Comparison of ENCODE assay signal across 8 mouse cellular contexts in genomic region chr11:70539877-70540587, GRCm38 (mm10). TPM values are rescaled to one million over a fixed set of nuclear protein-coding genes. Genes with fewer than 3 reads are reported as not detected.
DNase-seq lines count a peak whose midpoint lies in the region; ATAC-seq and TF ChIP-seq lines count a peak whose summit lies in the region.

Gene Pld2 (plus strand): TSS chr11:70540064.

- peaks cover 12% of the 10 kb centered on the region for H3K4me1 ChIP-seq in forebrain, embryonic 12.5 days
- H3K4me1 ChIP-seq in heart, embryonic 16.5 days (ENCODE audit: control insufficient read depth, insufficient read depth, low read length): peaks cover 10% of the 10 kb centered on the region
- peaks cover 3% of the 10 kb centered on the region; the same call in 1 of the 2 replicates for H3K4me1 ChIP-seq in liver, embryonic 16.5 days (ENCODE audit: control insufficient read depth, low read depth, low read length)
- H3K4me1 ChIP-seq in neural tube, embryonic 12.5 days: peaks cover 10% of the 10 kb centered on the region
- H3K4me1 ChIP-seq in stomach, postnatal 0 days (replicated peaks; ENCODE audit: control insufficient read depth, insufficient read depth): 0 out of 2 replicates have a peak, but pooled peaks cover 3% of the 10 kb centered on the region

- TF ChIP-seq CTCF in stomach, postnatal 0 days (IDR thresholded peaks at IDR 0.05; ENCODE audit: low read depth): peak; percentile 77

- no peaks in the 10 kb centered on the region for H3K36me3 ChIP-seq in forebrain, embryonic 12.5 days (replicated peaks)
- H3K36me3 ChIP-seq in heart, embryonic 16.5 days (ENCODE audit: control insufficient read depth, insufficient read depth): no peaks in the 10 kb centered on the region
- H3K36me3 ChIP-seq in liver, embryonic 16.5 days (ENCODE audit: control insufficient read depth, insufficient read depth): no peaks in the 10 kb centered on the region
- H3K36me3 ChIP-seq in neural tube, embryonic 12.5 days: no peaks in the 10 kb centered on the region
- no peaks in the 10 kb centered on the region for H3K36me3 ChIP-seq in stomach, postnatal 0 days (ENCODE audit: control insufficient read depth, insufficient read depth, low read length)

- H3K27ac ChIP-seq in forebrain, embryonic 12.5 days: no peak within 1 kb of the TSS
- peak within 1 kb of the TSS; percentile 80 for H3K27ac ChIP-seq in heart, embryonic 16.5 days (ENCODE audit: low read length)
- H3K27ac ChIP-seq in liver, embryonic 16.5 days (ENCODE audit: low read length): no peak within 1 kb of the TSS; the same call in 1 of the 2 replicates
- no peak within 1 kb of the TSS for H3K27ac ChIP-seq in neural tube, embryonic 12.5 days
- H3K27ac ChIP-seq in stomach, postnatal 0 days (replicated peaks): peak within 1 kb of the TSS; percentile 91

- H3K9ac ChIP-seq in forebrain, embryonic 12.5 days: peak within 1 kb of the TSS; percentile 59
- peak within 1 kb of the TSS; percentile 84 for H3K9ac ChIP-seq in heart, embryonic 16.5 days (ENCODE audit: low read length)
- H3K9ac ChIP-seq in liver, embryonic 16.5 days (ENCODE audit: low read depth, low read length): peak within 1 kb of the TSS; percentile 38
- peak within 1 kb of the TSS; percentile 68 for H3K9ac ChIP-seq in neural tube, embryonic 12.5 days
- H3K9ac ChIP-seq in stomach, postnatal 0 days (ENCODE audit: low read length): peak within 1 kb of the TSS; percentile 76

- H3K9me3 ChIP-seq in forebrain, embryonic 12.5 days: no peaks in the 10 kb centered on the region
- H3K9me3 ChIP-seq in heart, embryonic 16.5 days (replicated peaks; ENCODE audit: control insufficient read depth, low read length): no peaks in the 10 kb centered on the region
- H3K9me3 ChIP-seq in liver, embryonic 16.5 days (replicated peaks; ENCODE audit: control insufficient read depth, low read length): no peaks in the 10 kb centered on the region
- no peaks in the 10 kb centered on the region for H3K9me3 ChIP-seq in neural tube, embryonic 12.5 days
- no peaks in the 10 kb centered on the region for H3K9me3 ChIP-seq in stomach, postnatal 0 days (ENCODE audit: control insufficient read depth, low read length)

- peak; percentile 74 for ATAC-seq in forebrain, embryonic 12.5 days (ENCODE audit: low FRiP score)
- ATAC-seq in heart, embryonic 16.5 days (replicated peaks; ENCODE audit: extremely low read depth, insufficient read depth, low FRiP score): peak; percentile 98
- peak; percentile 97 for ATAC-seq in liver, embryonic 16.5 days (ENCODE audit: low read depth)
- ATAC-seq in neural tube, embryonic 12.5 days (ENCODE audit: low FRiP score, low read depth): peak; percentile 61; the same call in 1 of the 2 replicates
- peak; percentile 96 for ATAC-seq in stomach, postnatal 0 days (ENCODE audit: low FRiP score, low TSS enrichment)

- peak within 1 kb of the TSS; percentile 56 for H3K4me3 ChIP-seq in forebrain, embryonic 12.5 days (replicated peaks)
- H3K4me3 ChIP-seq in heart, embryonic 16.5 days (ENCODE audit: low read length): peak within 1 kb of the TSS; percentile 72
- peak within 1 kb of the TSS; percentile 55 for H3K4me3 ChIP-seq in liver, embryonic 16.5 days (ENCODE audit: low read depth, low read length)
- peak within 1 kb of the TSS; percentile 56 for H3K4me3 ChIP-seq in neural tube, embryonic 12.5 days
- peak within 1 kb of the TSS; percentile 71 for H3K4me3 ChIP-seq in stomach, postnatal 0 days (ENCODE audit: low read depth, low read length)

- peak; percentile 89 for DNase-seq in CD4-positive, CD25-positive, alpha-beta regulatory T cell, adult 2 months (ENCODE audit: low read depth, low spot score)
- peak; percentile 71 to 80 for DNase-seq in adrenal gland, postnatal 4 days (ENCODE audit: low spot score in 2 of 2)
- DNase-seq in kidney, postnatal 36 days: peak; percentile 95
- DNase-seq in stomach, postnatal 0 days (ENCODE audit: low spot score): peak; percentile 94

- H3K4me2 ChIP-seq in forebrain, embryonic 12.5 days: peak within 1 kb of the TSS; percentile 92
- H3K4me2 ChIP-seq in heart, embryonic 16.5 days (ENCODE audit: low read depth, low read length): peak within 1 kb of the TSS; percentile 71
- peak within 1 kb of the TSS; percentile 61 for H3K4me2 ChIP-seq in liver, embryonic 16.5 days (ENCODE audit: low read depth, low read length)
- peak within 1 kb of the TSS; percentile 91 for H3K4me2 ChIP-seq in neural tube, embryonic 12.5 days (replicated peaks)
- peak within 1 kb of the TSS; percentile 75 for H3K4me2 ChIP-seq in stomach, postnatal 0 days (replicated peaks; ENCODE audit: low read depth)

- H3K27me3 ChIP-seq in forebrain, embryonic 12.5 days: peaks cover 26% of the 10 kb centered on the region
- H3K27me3 ChIP-seq in heart, embryonic 16.5 days (ENCODE audit: control insufficient read depth, insufficient read depth, low read length): no peaks in the 10 kb centered on the region
- H3K27me3 ChIP-seq in liver, embryonic 16.5 days (ENCODE audit: control insufficient read depth, insufficient read depth, low read depth, low read length): peaks cover 34% of the 10 kb centered on the region
- peaks cover 23% of the 10 kb centered on the region for H3K27me3 ChIP-seq in neural tube, embryonic 12.5 days (replicated peaks)
- H3K27me3 ChIP-seq in stomach, postnatal 0 days (ENCODE audit: control insufficient read depth, insufficient read depth, low read length): no peaks in the 10 kb centered on the region

- no peak for TF ChIP-seq EP300 in stomach, postnatal 0 days (optimal IDR thresholded peaks at IDR 0.05)

- WGBS in forebrain, embryonic 12.5 days: under 1% methylated on average over 55 of the region's 65 CpGs
- WGBS in heart, embryonic 16.5 days: under 1% methylated on average over 60 of the region's 65 CpGs
- 1% methylated on average over 65 of the region's 65 CpGs for WGBS in liver, embryonic 16.5 days (ENCODE audit: insufficient replicate concordance)
- WGBS in neural tube, embryonic 12.5 days: under 1% methylated on average over 64 of the region's 65 CpGs
- under 1% methylated on average over 54 of the region's 65 CpGs for WGBS in stomach, postnatal 0 days

RNA-seq across cellular contexts. Expression of gene Pld2, which starts in this region (rescaled TPM):
- total RNA-seq in adrenal gland, postnatal 4 days (2021): 10 to 100 TPM; 11.8 to 15.4 TPM
- 3.4 and 4.0 TPM in 2 replicates for polyA plus RNA-seq in forebrain, embryonic 12.5 days (2016; fragmentation: Nextera tagmentation; extraction: Ambion mirVana)
- 9.1 and 12.0 TPM in 2 replicates for polyA plus RNA-seq in heart, embryonic 16.5 days (2015; fragmentation: Nextera tagmentation; extraction: Ambion mirVana)
- 2.1 and 2.9 TPM in 2 replicates for polyA plus RNA-seq in liver, embryonic 16.5 days (2015; fragmentation: Nextera tagmentation; extraction: Ambion mirVana)
- polyA plus RNA-seq in neural tube, embryonic 12.5 days (2016; fragmentation: Nextera tagmentation; extraction: Ambion mirVana): 4.7 and 5.8 TPM in 2 replicates
- 16.2 and 17.7 TPM in 2 replicates for polyA plus RNA-seq in stomach, postnatal 0 days (2015; fragmentation: Nextera tagmentation; extraction: Ambion mirVana)

Comparison
In these comparisons a context has a peak if more than half of its experiments do, and no peak if none do; other contexts are left out.
1. H3K27ac ChIP-seq: peak in heart, embryonic 16.5 days (single experiment) and stomach, postnatal 0 days (single experiment); none in forebrain, embryonic 12.5 days (single experiment), liver, embryonic 16.5 days (single experiment) and neural tube, embryonic 12.5 days (single experiment).
2. Peak in every context shown above with its lines, with median percentiles within 50 percentile points of each other: DNase-seq, ATAC-seq, H3K4me2 ChIP-seq, H3K4me3 ChIP-seq and H3K9ac ChIP-seq.